Mouse (Mus musculus) MEL (cell line): Measurements from ENCODE around the gene Dram1.

Source experiments
- CTCF ChIP-seq, 3 experiments: IDR thresholded peaks in 2 of 3; conservative IDR thresholded peaks in 1 of 3; 2 replicates each; pipeline ENCODE4 v1.5.1; 2011 to 2012; ENCODE audit warnings: low read length in 3 of 3, low read depth in 2 of 3, mild to moderate bottlenecking in 2 of 3, improper control_type of control experiment in 1 of 3, inconsistent platforms in 1 of 3, mixed read lengths in 1 of 3, moderate library complexity in 1 of 3; ENCODE audit not compliant: control insufficient read depth in 1 of 3, insufficient read depth in 1 of 3, poor library complexity in 1 of 3, severe bottlenecking in 1 of 3
- E2F4 ChIP-seq: IDR thresholded peaks from 2 replicates; pipeline ENCODE4 v1.6.1; 2011; ENCODE audit warnings: low read depth, low read length, improper control_type of control experiment, borderline replicate concordance
- MAFK ChIP-seq: IDR thresholded peaks from 2 replicates; pipeline ENCODE4 v1.6.1; 2011; ENCODE audit warnings: low read depth, mild to moderate bottlenecking, low read length, improper control_type of control experiment, borderline replicate concordance
- POLR2A ChIP-seq, 2 experiments: IDR thresholded peaks; 2 replicates each; pipeline ENCODE4 v1.6.1; 2011 to 2012; ENCODE audit warnings: low read length in 2 of 2, mild to moderate bottlenecking in 2 of 2, control low read depth in 1 of 2, improper control_type of control experiment in 1 of 2, low read depth in 1 of 2, moderate library complexity in 1 of 2; ENCODE audit not compliant: control insufficient read depth in 1 of 2, insufficient read depth in 1 of 2, poor library complexity in 1 of 2
- POLR2AphosphoS2 ChIP-seq: IDR thresholded peaks from 2 replicates; pipeline ENCODE4 v1.6.1; 2011; ENCODE audit warnings: low read length, improper control_type of control experiment
- ZNF384 ChIP-seq: IDR thresholded peaks from 2 replicates; pipeline ENCODE4 v1.6.1; 2012; ENCODE audit warnings: low read depth, mild to moderate bottlenecking, inconsistent platforms, low read length, improper control_type of control experiment

DNA sequence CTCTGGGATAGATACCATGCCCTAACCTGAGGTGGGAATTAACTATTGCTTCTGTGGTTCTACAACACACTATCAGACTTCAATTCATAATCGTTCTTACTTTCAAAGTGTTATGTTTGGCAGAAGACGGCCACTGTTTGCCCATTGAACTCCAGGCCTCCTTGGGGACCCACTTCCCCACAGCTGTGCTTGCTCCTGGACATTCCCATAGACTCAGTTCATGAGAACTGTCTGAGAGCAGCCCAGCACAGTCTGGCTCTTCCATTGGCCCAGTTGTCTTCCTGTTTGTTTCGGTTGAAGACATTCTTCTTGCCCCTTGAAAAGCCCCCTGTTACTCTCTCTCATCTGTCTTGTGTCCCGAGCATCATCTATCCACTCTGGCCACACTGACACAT is 50.8 kb downstream of the Dram1 start:
- TF ChIP-seq E2F4 (no peak), ZNF384 (no peak), CTCF (IDR thresholded peaks at IDR 0.05 in 2 of 3, conservative IDR thresholded peaks at IDR 0.05 in 1 of 3; ENCODE audit: control insufficient read depth in 1 of 3, insufficient read depth in 1 of 3, low read depth in 2 of 3, low read length in 3 of 3, poor library complexity in 1 of 3, severe bottlenecking in 1 of 3) (no peak), MAFK (no peak), POLR2A (IDR thresholded peaks at IDR 0.05; ENCODE audit: control insufficient read depth in 1 of 2, insufficient read depth in 1 of 2, low read depth in 1 of 2, low read length in 2 of 2, poor library complexity in 1 of 2) (no peak), POLR2AphosphoS2 (no peak)
